Mouse (Mus musculus) midbrain, embryonic 11.5 days (tissue): Measurements from ENCODE around the gene Cdca4. TPM values are rescaled to one million over a fixed set of nuclear protein-coding genes. Genes with fewer than 3 reads are reported as not detected.

Experiments
- ATAC-seq: fragments of 200-750 bp; cut with Nextera tagmentation; 2 replicates; pipeline ENCODE4 v1.8.0; 2017; ENCODE audit warnings: moderate TSS enrichment, moderate library complexity; ENCODE audit not compliant: low FRiP score
- DNase-seq: peaks from one replicate; pipeline ENCODE4 v3.0.0; 2015; ENCODE audit warnings: low spot score; ENCODE audit errors: missing footprints
- H3K27ac ChIP-seq: fragments of 300-500 bp; sonication (generic); 2 replicates; pipeline ENCODE4 v1.5.1; 2014; ENCODE audit warnings: low read depth, low read length
- H3K27me3 ChIP-seq: fragments of 300-500 bp; sonication (generic); 2 replicates; pipeline ENCODE4 v1.6.1; 2014; ENCODE audit warnings: mild to moderate bottlenecking, low read length, moderate library complexity, mixed read lengths; ENCODE audit not compliant: control insufficient read depth, insufficient read depth
- H3K36me3 ChIP-seq: fragments of 300-500 bp; sonication (generic); 2 replicates; pipeline ENCODE4 v1.6.1; 2014; ENCODE audit warnings: mild to moderate bottlenecking, low read length, moderate library complexity, mixed read lengths; ENCODE audit not compliant: control insufficient read depth, insufficient read depth
- H3K4me1 ChIP-seq: fragments of 300-500 bp; sonication (generic); 2 replicates; pipeline ENCODE4 v1.6.1; 2014; ENCODE audit warnings: low read length; ENCODE audit not compliant: control insufficient read depth, insufficient read depth
- H3K4me2 ChIP-seq: fragments of 300-500 bp; sonication (generic); 2 replicates; pipeline ENCODE4 v1.6.1; 2014; ENCODE audit warnings: mild to moderate bottlenecking, moderate library complexity
- H3K4me3 ChIP-seq: fragments of 300-500 bp; sonication (generic); 2 replicates; pipeline ENCODE4 v1.5.1; 2014; ENCODE audit warnings: low read depth, low read length
- H3K9ac ChIP-seq: fragments of 300-500 bp; sonication (generic); 2 replicates; pipeline ENCODE4 v1.6.1; 2014; ENCODE audit warnings: low read length
- H3K9me3 ChIP-seq: fragments of 300-500 bp; sonication (generic); 2 replicates; pipeline ENCODE4 v1.6.1; 2016; ENCODE audit warnings: low read length; ENCODE audit not compliant: control insufficient read depth
- WGBS: fragments of 180-500 bp; shearing (Covaris S2); extraction: QIAGEN DNeasy Blood & Tissue Kit; methylation state at CpG from one replicate; pipeline ENCODE4 v1.1.7; 2014; 5-methylcytosine and 5-hydroxymethylcytosine counted together
- polyA plus RNA-seq: library from polyadenylated mRNA; unstranded; fragments of >200 nt; fragmentation: Nextera tagmentation; extraction: Ambion mirVana; gene quantifications from 2 replicates; pipeline ENCODE4 v1.2.1, GENCODE M21; 2014

The Cdca4 gene
- polyA plus RNA-seq, 1 experiment from 2014 or later, result 159 TPM

DNA sequence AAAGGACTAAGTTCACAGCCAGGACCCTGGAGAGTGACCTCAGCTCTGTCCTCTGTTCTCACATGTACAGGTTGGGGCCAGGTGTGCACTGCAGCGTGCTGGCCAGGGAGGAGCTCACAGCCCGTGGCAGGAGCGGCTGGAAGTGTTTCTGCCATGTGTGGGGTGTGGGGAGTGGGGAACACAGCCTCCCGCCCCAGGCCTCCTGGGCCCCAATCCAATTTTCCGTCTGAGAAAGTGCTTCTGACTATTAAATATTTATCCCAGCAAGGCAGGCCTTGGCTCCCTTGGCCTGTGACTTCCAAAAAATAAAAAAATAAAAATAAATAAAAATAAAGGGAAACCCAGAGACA, 30.9 kb downstream of the Cdca4 start:
- Histone ChIP-seq H3K4me1 (no peaks in the 10 kb centered on the region), H3K27me3 (peaks cover 12% of the 10 kb centered on the region)

DNA sequence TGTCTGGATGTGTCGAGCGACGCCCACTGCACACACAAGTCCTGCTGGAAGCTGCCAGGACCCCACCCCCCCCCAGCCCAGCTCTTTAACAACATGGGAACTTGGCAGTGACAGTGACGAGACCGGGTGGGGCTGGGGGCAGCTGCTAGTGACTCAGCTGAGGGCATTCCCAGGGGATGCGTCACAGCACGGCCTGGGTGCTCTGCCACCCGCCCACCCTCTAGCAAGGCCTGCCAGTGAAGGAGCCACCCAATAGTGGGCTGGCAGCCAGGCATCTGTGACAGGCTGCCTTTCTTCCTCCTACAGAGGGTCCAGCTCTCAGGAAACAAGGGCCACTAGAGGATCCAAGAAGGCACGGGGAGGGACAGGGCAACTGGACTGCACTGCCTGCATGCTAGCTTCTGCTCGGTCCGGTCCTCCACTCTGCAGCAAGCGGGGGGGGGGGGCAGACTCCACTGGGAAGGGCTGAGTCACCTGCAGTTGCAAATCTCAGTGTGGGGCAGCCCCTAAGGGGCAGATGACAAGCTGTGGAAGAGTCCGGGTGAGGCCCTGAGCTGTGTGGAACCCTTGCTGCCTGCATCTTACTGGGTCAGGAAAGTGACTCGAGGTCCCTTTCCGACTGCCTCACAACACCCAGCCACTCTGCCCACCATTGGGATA, 31.4 kb downstream of the Cdca4 start:
- DNase-seq (no peak), ATAC-seq (no peak)
- 73% methylated on average over 15 of the region's 15 CpGs for WGBS
- Histone ChIP-seq H3K27ac (no peak overlapping the region), H3K36me3 (no peaks in the 10 kb centered on the region), H3K4me2 (no peak overlapping the region), H3K27me3 (peaks cover 12% of the 10 kb centered on the region), H3K4me1 (no peaks in the 10 kb centered on the region), H3K9ac (no peak overlapping the region), H3K4me3 (no peak overlapping the region), H3K9me3 (no peaks in the 10 kb centered on the region)

More for the DNA sequence above, 30.9 kb downstream of the Cdca4 start:
- no peak overlapping the region for H3K27ac ChIP-seq
- no peak overlapping the region for H3K4me2 ChIP-seq
- WGBS, result 46% methylated on average over 5 of the region's 5 CpGs
- H3K9ac ChIP-seq, result no peak overlapping the region
- no peak for ATAC-seq
- DNase-seq, result no peak
- no peaks in the 10 kb centered on the region for H3K36me3 ChIP-seq
- no peak overlapping the region for H3K4me3 ChIP-seq
- no peaks in the 10 kb centered on the region for H3K9me3 ChIP-seq

DNA sequence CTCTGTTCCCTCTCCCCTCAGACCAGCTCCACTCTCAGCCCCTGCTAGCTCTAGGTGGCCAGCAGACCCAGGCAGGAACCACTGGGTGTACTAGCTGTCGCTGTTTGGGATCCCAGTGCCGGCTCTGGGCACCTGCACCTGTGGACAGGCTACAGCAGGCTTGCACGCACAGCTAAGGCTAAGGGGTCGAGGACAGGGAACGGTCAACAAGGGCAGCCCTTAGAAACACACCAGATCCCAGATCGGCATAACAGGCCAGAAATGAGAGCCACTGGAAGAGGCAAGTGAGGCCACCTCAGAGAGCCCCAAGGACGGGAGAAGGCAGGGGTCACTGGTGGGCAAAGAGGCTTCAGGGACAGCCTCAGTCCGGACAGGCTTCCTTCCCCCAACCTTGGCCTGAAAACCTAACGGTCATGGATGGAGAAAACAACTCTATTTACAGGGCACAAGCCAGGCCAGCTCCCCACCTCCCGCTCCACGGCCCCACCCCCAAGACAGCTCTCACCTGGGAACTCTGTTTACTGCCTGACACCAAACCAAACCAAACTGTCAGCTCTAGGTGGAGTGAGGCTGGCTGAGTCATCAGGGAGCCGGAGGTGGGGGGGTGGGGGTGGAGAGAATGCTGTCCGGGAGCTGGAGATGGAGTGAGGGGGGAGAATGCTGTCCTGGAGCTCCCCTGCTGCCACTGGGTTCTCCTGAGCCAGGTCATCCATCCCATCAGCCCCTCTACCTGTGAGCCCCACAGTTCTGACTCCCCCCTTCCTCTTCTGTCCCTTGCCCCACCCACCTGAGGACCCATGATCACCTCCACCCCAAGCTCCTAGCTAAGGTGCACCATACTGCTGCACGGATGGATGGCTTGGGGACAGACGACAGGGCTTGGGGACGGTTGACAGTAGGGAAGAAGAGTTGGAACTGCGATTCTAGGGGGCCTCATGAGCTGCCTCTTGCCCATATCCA, 32.4 kb downstream of the Cdca4 start:
- Histone ChIP-seq H3K4me2 (no peak overlapping the region), H3K27ac (no peak overlapping the region), H3K36me3 (no peaks in the 10 kb centered on the region), H3K27me3 (peaks cover 12% of the 10 kb centered on the region), H3K4me1 (no peaks in the 10 kb centered on the region), H3K9ac (no peak overlapping the region), H3K9me3 (no peaks in the 10 kb centered on the region), H3K4me3 (no peak overlapping the region)
- DNase-seq (no peak), ATAC-seq (no peak)
- WGBS, result 52% methylated on average over 17 of the region's 17 CpGs

DNA sequence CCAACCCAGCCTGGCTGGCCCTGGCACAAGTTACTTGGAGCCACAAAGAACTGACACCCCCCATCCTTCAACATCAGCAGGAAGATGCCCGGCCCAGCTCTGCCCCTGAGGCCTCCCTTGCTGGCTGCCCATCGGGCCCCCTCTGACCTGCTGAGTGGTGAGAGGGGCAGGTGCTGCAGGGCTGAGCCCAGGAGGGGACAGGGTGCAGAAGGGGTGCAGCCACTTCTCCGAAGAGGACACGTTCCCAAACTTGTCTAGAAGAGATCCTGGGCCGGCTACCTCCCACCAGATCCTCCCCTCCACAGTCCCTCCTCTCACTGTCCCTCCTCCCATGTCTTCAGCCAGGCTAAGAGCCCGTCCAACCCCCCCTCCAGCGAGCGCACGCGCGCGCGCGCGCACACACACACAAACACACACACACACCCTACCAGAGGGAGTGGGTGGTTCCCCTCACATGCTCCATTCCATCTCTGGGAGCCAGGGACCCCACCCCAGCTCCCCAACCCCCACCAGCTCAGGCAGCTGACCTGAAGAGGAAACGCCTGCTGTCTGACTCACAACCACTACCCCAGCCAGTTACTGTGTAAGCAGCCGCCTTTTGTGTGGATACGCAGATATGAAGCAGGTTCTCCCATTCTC, 33.6 kb downstream of the Cdca4 start:
- 63% methylated on average over 18 of the region's 18 CpGs for WGBS
- H3K4me1 ChIP-seq, result no peaks in the 10 kb centered on the region
- H3K9ac ChIP-seq, result no peak overlapping the region
- no peak overlapping the region for H3K4me3 ChIP-seq
- ATAC-seq, result no peak
- no peaks in the 10 kb centered on the region for H3K36me3 ChIP-seq
- H3K9me3 ChIP-seq, result no peaks in the 10 kb centered on the region
- DNase-seq, result no peak
- no peak overlapping the region for H3K4me2 ChIP-seq
- H3K27ac ChIP-seq, result no peak overlapping the region
- peaks cover under 1% of the 10 kb centered on the region for H3K27me3 ChIP-seq

DNA sequence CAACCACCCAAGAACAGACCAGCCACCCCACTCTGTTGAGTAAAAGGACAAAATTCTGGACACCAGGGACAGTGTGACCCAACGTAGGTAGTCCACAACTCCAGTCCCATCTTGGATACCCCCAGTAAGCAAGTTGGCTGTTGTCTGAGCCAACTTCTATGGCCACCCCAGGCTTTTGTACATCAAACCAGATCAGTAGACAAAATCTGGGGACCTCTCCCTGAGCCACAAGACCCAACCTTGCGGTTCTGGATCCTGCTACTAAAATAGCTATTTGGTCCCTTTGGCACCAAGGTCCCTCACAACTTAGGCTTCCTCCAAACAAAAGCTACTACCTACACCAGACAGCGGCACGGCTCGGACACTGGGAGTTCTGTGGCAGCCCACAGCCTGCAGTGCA, 34.2 kb downstream of the Cdca4 start:
- H3K27me3 ChIP-seq, result no peaks in the 10 kb centered on the region; the same call in 1 of the 2 replicates
- no peak overlapping the region for H3K27ac ChIP-seq
- no peaks in the 10 kb centered on the region for H3K4me1 ChIP-seq
- WGBS, result 85% methylated on average over 5 of the region's 5 CpGs
- H3K9me3 ChIP-seq, result no peaks in the 10 kb centered on the region
- no peak overlapping the region for H3K9ac ChIP-seq
- no peak for DNase-seq
- ATAC-seq, result no peak
- H3K4me2 ChIP-seq, result no peak overlapping the region
- no peak overlapping the region for H3K4me3 ChIP-seq
- no peaks in the 10 kb centered on the region for H3K36me3 ChIP-seq

DNA sequence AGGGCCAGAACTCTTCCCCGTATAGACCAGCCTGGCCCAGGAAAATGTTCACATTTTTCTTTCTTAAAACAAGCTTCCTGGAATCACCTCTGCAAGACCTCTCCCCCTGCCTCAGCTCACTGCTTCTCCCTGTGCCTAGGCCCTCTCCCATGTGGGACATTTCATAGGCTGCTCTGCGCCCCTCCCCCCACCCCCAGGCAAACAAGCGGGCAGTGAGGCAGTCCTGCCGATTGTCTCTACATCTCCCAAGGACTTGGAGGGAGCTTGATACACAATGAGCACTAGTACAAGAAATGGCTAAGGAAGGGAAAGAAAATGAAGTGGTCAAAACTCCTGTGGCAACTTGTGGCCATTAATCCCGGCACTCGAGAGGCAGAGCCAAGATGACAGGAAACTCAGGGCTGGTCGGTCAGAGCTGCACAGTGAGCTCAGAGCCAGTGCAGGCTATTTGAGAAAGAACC, 34.8 kb downstream of the Cdca4 start:
- ATAC-seq (no peak), DNase-seq (no peak)
- no peaks in the 10 kb centered on the region for H3K9me3 ChIP-seq
- no peak overlapping the region for H3K4me2 ChIP-seq
- no peaks in the 10 kb centered on the region for H3K36me3 ChIP-seq
- H3K27ac ChIP-seq, result no peak overlapping the region
- H3K4me1 ChIP-seq, result no peaks in the 10 kb centered on the region
- no peak overlapping the region for H3K4me3 ChIP-seq
- H3K27me3 ChIP-seq, result no peaks in the 10 kb centered on the region; the same call in 1 of the 2 replicates
- no peak overlapping the region for H3K9ac ChIP-seq
- 33% methylated on average over 7 of the region's 7 CpGs for WGBS

DNA sequence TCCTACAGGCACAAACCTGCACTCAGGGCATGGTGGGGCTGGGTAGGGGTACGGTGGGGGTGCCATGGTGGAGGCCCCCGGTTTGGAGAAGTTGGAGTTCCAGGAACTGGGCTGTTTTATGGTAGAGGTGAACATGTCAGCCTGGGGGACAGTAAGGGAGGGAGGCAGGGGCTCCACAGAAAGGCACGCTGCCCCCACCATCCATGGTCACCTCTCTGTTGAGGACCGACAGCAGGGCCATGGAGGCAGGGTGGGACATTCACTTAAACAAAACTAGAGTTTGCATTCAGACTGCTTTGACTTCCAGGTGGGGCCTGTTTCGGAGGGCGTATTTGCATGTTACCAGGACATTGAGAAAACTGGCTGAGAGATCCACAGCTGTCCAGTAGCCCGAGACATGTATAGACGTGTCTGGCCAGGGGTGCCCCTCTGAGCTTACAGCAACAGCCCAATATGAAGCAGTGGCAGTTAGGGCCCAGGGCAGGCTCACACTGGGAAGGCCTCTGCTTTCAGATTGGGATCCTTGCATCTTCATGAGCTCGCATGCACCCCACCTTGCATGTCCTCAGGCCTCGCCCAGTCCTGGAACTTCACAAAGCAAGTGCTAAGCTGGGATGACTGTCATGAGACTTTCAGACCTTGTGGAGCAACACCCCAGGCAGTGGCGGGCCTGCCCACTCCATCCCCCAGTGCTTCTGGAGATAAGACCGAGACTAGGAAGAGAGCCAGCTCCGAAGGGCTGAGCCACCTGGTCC, 35.4 kb downstream of the Cdca4 start:
- DNase-seq, result no peak
- Histone ChIP-seq H3K4me2 (no peak overlapping the region), H3K4me3 (no peak overlapping the region), H3K36me3 (no peaks in the 10 kb centered on the region), H3K27ac (no peak overlapping the region), H3K4me1 (no peaks in the 10 kb centered on the region), H3K9ac (no peak overlapping the region), H3K27me3 (no peaks in the 10 kb centered on the region; the same call in 1 of the 2 replicates), H3K9me3 (no peaks in the 10 kb centered on the region)
- 75% methylated on average over 13 of the region's 13 CpGs for WGBS
- no peak for ATAC-seq

DNA sequence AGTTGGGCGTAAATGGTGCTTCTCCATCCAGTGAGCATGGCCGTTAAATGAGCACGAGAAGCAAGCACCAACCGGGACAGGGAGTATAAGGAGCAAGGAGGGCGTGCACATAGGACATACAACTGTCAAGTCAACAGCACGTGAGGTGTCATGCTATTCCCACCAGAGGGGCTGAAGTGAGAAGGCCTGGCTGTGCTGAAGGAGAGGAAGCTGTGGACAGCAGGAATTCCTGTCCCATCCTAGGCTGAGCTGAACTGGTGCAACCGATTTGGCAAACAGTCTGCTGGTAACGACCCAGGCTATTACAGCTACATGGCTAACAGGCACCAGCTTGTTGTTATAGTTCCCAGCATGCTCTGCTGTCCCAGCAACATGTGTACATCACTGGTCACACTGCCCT, 38.2 kb downstream of the Cdca4 start:
- H3K36me3 ChIP-seq, result no peaks in the 10 kb centered on the region
- DNase-seq (no peak), ATAC-seq (no peak)
- H3K9me3 ChIP-seq, result no peaks in the 10 kb centered on the region; the same call in 1 of the 2 replicates
- no peak overlapping the region for H3K4me2 ChIP-seq
- 83% methylated on average over 8 of the region's 8 CpGs for WGBS
- no peak overlapping the region for H3K9ac ChIP-seq
- H3K4me3 ChIP-seq, result no peak overlapping the region
- no peaks in the 10 kb centered on the region for H3K27me3 ChIP-seq
- no peak overlapping the region for H3K27ac ChIP-seq
- no peaks in the 10 kb centered on the region for H3K4me1 ChIP-seq
